Mouse (Mus musculus): Measurements from ENCODE around the gene Chad.

Chad gene

DNA sequence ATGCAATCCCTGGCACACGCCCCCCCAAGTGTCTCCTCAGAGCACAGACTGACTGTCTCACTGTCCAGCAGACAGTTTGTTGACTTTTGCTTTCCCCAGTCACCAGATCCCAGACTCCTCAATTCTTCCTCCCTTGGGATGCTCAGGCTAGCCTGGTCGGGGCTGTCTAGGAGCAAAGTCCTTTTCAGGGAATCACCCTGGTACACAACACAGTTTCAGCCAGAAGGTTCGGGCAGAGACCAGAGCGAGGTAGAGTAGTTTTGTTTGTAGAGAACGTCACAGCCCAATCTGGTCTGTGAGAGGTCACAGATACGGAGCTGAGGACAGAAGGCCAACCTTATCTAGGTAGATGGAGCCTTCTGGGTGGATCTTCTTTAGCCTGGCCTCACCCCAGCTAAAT is 1.7 kb downstream of the Chad start:
- no peak for DNase-seq (ENCODE audit: low spot score)

DNA sequence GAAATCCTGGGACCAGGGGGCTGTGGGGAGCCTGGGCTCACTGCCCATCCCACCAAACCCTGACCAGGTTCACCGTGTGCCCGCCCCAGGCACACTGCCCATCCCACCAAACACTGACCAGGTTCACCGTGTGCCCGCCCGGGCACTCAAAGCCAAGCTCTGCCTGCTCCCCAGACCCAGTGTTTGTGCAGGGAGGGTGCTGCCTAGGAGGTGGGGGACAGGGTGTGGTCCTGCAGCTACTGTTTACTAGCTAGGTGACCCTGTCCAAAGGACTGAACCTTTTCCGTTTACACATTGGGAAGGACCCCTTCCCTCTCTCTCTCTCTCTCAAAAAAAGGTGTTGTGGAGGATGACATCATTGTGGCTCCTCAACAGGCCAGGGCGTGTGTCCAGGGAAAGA is 2.5 kb downstream of the Chad start:
- DNase-seq (ENCODE audit: low spot score) = no peak

DNA sequence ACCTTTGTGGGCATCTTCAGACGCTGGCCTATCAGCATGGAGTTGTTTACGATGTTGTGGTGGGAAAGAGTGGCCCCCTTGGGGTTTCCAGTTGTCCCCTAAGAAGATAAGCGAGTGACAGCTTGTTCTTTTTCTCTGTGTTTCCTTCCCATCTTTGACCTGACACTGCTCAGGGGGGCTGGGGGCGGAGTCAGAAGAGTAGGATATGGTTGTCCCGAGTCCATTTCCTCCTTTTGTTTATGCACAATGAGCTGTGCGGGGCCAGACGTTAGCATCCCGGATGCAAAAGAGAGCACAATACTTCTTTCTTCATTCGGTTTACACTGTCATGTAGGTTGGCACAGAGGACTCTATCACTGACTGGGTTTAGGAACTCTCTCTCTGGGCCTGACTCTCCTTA is 5.8 kb downstream of the Chad start:
- DNase-seq (ENCODE audit: low spot score) = no peak

DNA sequence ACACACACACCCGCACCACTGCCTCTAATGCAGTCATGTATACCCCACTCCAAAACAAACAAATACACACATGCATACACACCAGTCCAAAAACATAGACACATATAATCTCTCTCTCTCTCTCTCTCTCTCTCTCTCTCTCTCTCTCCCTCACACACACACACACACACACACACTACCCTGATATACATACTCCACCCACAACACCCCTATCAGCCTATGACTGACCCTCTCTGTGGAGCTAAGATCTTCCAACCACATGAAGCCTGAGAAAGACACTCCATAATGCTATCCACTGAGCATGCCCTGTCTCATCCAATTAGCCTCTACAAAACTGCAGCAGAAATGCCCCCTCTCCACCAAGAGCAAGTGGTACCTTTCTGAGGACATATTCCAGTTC is 7.0 kb downstream of the Chad start:
- no peak for DNase-seq (ENCODE audit: low spot score)

DNA sequence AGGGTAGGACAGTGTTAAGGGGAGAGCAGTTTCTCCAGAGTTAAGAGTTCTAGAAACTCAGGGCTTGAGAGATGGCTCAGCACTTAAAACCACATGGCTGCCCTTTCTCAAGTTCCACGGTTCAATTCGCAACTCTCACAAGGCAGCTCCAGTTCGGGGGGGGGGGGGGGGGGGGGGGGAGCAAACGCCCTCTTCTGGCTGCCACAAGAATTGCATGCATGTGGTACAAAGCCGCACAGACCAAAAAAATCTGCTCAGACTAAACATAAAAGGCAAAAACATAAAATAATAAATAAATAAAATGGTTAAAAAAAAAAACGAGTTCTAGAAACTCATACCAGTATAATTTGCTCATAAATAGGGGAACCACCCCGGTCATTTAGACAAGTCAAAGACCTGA is 9.7 kb downstream of the Chad start:
- DNase-seq (ENCODE audit: low spot score) = no peak

DNA sequence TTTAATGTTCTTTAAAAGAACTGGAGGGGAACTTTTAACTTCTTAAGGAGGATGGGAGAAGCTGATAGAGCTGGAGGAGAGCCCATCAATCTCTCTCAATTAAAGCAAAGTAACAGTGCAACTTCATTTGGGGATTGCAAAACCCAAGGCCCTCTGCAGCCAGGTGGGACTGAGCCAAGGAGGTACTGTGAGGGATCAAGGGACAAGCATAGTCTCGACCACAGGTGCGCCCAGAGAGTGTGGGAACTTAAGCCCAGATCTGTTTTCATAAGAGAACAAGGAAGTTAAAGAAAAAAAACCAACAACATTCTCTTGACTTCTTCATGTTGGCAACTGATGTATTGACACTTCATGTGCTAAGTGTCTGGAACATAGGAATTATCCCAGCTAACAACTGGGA is 10.2 kb downstream of the Chad start:
- DNase-seq (ENCODE audit: low spot score) = no peak

DNA sequence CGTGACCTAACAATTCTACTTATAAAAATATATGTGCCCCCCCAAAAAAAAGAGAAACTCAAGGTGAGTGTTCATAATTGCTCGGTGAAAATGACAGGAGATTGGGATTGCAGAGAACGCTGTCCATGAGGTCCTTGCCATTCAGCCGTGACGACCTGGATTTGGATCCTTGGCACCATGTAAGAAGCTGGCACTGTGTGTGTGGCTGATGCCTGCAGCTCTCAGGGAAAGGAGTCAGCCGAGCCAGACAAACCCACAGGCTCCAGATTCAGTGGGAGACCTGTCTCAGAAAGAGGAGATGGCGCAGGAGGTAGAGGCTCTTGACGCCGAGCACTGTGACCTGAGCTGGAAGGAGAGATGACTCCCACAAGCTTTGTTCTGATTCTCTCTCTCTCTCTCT is 11.5 kb downstream of the Chad start:
- no peak for DNase-seq (ENCODE audit: low spot score)

DNA sequence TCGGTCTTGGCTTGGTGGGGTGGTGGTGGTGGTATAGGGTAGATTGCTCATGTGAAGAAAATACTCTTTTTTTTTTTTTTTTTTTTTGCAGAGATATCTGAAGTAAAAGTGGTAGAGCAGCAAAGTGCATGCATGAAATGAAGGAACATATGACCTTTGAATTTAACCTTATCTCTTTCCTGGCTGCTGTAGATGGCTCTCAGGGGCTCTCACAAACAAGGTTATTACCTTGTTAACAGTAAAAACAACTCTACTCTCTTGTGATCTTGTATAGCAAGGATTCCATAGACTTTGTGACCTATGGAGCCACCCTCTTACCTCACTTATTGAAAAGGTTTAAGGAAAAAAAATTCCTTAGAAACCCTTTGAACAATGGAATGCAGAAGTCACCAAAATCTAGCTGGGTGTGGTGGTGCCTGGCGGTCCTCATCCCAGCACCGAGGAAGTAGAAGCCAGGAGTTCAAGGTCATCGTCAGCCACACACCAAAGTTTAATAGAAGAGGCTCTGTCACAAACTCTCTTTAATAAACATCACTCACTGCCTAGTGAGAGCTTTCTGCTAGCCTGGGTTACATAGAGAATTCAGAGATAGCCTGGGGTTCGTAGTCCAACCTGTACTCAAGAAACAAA is 15.4 kb downstream of the Chad start:
- DNase-seq (ENCODE audit: low spot score) = no peak

DNA sequence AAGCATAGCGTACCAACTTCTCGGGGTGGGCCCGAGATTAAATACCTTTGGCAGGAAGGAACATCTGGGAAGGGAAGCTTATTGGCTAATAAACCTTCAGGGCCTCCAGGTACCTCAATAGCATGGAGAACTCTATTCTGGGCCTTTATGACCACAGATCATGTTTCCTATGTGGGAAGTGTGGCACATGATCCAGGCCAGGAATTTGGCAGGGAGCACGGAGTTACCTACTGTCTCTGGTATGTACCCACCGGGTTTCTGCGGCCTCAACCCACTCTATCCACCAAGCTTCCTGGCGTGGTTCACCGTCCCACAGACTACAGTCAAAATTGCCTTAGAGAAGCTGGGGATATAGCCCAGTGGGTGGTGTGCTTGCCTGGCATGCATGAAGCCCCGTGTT is 20.2 kb downstream of the Chad start:
- DNase-seq (ENCODE audit: low spot score) = no peak

DNA sequence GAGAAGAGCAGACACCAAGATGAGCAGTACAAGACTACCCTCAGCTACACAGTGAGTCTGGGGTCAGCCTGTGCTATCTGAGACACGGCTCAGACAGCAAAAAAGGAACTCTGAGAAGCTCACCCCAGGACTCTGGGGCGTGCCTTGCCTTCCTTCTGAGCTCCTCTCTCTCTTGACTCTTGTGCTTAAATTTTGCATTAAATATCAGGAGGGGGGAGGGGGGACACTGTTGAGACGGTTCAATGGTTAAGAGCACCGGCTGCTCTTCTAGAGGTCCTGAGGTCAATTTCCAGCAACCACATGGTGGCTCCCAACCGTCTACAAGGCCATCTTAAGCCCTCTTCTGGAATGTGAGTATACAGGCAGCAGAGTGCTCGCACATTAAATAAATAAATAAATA is 22.7 kb downstream of the Chad start:
- no peak for DNase-seq (ENCODE audit: low spot score)

DNA sequence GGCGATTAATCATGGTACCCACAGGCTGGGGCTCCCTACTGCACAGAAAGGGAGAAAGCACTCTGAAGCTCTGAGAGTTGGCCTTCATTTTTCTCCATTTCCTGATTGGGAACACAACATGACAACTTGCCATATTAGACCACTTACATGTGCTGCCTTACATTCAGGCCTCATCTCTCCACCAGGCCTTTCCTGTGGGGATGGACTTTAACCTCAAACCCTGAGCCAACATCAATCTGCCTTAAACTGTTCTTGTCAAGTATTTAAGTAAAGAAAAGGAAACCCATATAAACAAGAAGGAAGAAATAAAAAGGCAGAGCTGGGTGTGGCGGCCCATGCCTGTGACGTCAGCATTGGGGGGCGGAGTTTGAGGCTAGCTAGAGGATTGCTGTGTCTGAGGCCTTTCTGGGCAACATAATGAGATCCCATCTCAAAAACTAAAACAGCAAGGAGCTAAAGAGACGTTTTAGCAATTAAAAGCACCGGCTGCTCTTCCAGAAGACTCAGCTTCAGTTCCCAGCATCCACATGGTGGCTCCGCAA is 31.5 kb downstream of the Chad start:
- DNase-seq (ENCODE audit: low spot score) = no peak

DNA sequence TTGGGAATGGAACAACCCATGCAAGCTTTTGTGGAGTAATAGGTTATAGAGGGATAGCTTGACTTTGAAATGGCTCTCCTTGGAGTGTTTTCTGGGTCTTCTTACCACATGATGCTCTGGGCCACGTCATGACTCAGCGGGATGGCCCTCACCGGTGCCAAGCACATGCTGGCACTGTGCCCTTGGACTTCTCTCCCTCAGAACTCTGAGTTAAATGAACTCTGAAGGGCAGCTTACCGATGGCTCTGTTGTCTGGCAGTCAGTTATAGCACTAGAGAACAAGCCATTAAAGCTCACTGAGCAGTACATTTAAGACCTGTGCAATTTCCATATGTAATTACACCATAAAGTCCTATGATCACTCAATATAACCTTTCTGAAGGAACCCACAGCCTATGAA is 32.5 kb downstream of the Chad start:
- DNase-seq (ENCODE audit: low spot score) = no peak

DNA sequence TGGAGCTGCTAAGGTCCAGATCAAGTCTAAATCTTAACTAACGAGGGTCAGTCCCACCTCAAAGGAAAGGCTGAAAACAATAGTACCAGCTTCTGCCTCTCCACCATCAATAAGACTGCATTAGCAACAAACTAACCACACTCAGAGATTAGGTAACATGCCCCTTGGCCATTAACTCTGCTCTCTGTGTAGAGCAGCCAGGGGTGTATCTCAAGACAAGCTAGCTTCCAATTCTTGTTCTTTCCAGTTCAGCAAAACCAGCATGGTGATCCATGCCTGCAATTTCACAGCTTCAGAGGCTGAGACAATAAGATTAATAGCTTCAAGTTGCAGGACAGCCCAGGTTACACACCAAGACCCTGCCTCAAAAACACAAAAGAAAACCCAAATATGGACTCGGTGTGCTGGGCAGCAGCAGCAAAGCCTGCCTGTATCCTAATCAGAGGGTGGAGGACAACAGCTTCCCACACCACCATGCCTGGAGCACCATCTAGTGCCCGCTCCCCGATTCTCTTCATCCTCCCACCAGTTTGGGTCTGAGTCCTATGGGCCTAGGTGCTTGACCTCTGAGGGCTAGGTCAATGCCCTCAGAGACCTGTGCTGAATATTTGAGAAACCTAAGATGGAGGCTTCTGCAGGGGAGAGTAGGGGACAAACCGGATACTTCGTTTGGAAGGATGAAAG is 33.7 kb downstream of the Chad start:
- no peak for DNase-seq (ENCODE audit: low spot score)

DNA sequence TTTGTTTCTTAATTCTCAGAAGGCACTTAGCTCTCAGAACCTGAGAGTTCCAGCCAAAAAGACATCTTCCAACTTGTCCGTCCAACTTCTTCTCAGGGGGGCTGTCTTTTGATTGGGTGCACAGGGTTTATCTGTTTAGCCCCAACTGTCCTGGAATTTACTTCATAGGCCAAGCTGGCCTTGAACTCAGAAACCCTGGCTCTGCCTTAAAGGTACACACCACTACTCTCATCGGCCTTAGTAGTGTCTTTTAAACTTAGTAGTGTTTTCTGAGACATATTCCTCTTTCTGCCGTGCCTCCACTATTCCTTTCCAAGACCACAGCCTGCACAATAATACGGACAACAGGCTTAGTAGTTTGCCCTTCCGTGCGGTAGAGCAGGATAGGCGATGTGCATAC is 35.6 kb downstream of the Chad start:
- no peak for DNase-seq (ENCODE audit: low spot score)

DNA sequence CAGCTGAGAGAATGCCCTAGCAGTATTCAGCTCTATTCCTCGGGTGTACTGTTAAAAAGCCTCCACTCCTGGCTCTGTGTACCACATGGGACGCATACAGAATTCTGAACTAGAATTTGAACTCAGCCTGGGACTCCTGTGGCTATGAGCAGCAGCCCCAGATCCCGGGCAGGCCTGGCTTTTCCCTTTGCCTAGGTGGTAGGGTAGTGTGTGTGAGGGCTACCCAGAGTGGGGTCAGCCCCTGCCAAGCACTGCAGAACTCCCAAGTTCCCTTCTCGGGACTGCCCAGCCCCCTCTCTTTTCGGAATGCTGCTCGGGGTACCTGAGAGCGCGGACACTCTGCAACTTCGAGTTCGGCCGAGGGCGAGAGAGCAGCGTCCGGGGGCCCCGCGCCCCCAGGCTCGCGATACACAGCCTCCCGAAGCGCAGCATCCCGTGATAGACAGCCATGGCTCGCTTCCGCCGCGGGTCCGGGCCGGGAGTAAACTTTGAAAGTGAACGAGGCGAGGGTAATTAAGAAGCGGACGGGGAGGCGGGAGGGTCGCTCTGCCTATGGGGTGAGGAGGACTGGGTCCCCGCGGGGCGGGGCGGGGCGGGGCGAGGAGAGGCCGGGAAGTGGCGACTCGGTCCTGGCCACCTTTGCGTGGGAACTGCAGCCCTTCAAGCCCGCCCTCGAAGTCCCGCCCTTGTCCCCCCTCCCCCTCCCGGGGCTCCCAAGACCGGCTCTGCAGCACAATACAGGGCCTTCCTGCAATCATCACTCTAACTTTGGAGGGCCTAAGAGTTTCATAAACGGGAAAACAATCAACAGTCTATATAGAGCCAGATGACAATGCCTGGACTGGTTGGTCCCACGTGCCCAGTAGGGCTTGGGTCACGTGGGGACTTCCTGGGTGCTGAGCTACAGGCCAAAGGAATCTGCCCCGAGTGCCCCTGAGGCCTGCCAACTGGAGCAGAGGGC is 36.8 kb downstream of the Chad start, which contains the start of gene Acsf2:
TSS of gene Acsf2 (minus strand) at position 551 of the 961 bp plus-strand sequence.
- peak; percentile 69 for DNase-seq (ENCODE audit: low spot score)

DNA sequence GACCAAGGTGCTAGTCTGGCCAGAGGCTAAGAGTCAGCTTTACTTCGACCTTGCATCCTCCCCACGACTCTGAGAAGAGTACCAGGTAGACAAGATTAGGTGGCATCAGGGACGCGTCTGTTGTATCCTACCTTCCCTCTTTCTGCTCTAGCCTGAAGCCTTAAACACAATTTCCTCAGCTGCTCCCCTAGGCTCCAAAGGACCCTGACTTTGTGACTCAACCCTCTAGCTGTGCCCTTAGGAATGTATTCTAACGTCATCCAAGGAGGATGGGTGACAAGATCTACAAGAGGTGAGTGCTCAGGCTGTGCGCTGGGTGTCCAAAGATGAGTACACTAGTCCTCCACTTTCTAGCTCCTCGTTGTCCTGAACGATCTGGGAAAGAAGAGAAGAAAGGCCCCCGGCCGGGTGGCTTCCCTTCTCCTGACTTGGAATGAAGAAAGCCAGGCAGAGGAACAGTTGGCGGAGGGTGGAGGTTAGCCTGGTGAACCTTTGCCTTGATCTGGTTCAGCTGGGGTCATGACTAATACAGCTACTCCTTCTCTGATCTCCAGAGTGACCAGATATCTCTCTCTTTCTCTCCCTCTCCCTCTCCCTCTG is 37.6 kb downstream of the Chad start:
- no peak for DNase-seq (ENCODE audit: low spot score)

DNA sequence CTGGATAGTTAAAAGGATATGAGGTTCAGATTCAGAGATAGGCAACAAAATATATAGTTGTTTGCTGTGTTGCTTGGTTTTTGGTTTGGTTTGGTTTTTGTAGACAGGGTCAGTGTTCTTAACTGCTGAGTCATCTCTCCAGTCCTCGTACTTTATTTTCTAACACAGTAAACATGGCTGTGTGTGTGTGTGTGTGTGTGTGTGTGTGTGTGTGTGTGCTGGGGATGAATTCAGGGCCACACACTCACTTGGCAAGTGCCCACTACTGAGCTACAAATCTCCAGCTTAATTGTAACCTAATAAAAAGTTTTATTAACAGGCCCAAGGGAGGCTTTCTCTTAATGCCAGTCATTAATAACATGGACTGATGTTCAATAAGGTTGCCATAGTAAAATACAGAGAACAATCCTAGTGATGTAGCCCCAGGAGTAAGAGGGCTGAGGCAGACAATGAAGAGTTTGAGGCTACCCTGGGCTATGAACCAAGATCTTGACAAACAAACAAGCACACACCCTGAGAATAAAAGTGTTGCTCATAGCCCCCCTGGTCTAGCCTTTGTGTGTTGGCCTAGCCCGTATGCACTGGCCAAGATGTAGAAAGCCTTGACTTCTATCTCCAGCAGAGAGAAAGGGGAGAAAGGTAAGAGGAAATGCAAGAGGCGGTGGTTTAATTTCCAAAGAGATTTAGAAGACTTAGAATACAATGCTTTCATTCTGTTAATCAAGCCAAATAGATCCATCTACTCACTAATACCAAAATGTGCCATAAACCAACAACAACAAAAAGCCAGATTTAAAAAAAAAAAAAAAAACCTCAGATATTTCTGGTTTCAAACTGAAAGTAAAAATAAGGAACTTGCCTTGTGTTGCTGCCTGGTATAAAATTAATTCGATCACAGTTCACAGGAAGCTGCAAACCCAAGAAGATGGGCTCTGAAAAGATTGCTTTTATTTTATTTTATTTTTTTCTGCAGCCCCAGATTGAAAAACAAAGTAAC is 46.2 kb downstream of the Chad start:
- DNase-seq (ENCODE audit: low spot score) = no peak

DNA sequence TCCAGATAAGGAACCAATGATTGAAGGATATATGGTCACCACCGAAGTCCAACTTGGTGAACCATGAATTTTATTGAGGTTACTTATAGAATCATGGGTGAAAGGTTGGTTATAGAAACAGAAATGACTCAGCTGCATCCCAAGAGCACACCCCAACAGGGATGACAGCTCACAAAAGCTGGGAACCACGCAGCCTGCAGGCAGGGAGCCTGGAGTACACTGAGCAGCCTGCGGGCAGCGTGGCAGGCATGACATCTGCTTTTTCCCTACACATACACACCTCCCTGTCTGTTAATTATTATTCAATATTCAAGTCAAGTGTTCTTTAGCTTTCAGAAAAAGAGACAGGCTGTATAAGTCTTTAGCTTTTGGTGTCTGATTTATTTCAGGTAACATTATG is 49.8 kb downstream of the Chad start:
- no peak for DNase-seq (ENCODE audit: low spot score)

DNA sequence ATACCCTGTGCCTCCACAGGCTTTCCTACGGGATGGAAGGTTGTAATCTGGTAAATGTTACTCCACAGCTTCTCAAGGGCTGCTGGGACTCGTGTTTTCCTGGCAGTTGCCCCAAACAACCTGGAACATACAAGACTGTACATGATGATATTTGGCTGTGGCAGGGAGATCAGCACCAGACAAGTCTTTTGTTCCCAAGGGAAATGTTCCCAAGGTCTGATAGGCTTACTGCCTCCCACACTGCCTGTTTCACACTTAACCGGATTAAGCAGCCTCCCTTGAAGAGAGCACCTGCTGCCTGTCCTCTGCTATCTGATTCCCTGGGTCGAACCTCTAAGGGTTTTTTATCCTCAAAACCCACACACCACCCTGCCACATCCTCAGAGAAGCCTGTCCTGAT is 50.6 kb downstream of the Chad start:
- DNase-seq (ENCODE audit: low spot score) = no peak

DNA sequence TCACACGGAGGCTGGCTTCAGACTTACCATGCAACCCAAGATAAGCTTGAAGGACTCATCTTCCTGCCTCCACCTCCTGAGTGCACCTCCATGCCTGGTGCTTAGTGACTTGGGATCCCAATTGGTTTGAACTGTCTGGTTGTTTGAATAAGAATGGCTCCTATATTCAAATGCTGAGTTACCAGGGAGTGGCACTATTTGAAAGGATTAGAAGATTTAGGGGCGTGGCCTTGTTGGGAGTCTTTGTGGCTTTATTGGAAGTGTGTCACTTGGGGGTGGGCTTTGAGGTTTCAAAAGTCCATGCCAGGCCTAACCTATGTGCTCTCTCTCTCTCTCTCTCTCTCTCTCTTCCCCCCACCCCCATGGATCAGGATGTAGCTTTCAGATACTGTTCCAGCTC is 52.8 kb downstream of the Chad start:
- no peak for DNase-seq (ENCODE audit: low spot score)

Data from ovary, postnatal 14 days (tissue).